ENCODE assay signal across 9 mouse cellular contexts in the genomic region with DNA sequence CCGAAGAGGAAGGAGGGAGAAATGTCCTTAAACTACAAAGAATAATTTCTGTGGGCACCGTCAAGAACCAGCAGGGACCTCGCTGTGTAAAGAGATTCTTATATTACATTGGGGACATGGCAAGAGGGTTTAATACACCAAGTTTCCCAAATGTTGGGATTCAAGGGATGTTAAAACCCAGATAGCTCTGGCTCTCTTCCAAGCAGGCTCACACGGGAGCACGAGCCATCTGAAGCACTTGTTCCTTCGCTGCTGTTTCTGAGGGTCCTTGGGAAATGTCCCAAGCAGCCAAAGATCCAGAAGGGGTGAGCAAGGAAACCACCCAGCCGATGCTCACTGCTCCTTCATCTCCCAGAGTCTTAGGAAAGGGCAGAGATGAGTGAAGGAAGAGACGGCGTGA.
DNase-seq lines count a peak whose midpoint lies in the region; ATAC-seq and TF ChIP-seq lines count a peak whose summit lies in the region.
"Had no signal": no experiment of that assay in that cellular context is flagged by ENCODE, and none has a peak within 500 bp of the region (broad histone marks: within the 10 kb centered on the region; RNA-seq: fewer than 3 reads in every experiment).

No protein-coding gene starts in this region.

- no peak for DNase-seq in heart, postnatal 36 days
- no peak for DNase-seq in limb, embryonic 10.5 days (ENCODE audit: low spot score)
- peak; percentile 31 for DNase-seq in midbrain, postnatal 0 days (ENCODE audit: low spot score)
- no peak for DNase-seq in urinary bladder, postnatal 4 days (ENCODE audit: low spot score in 2 of 2)
- DNase-seq: gastrocnemius, postnatal 36 days had no signal

- H3K27me3 ChIP-seq in heart, embryonic 16.5 days (ENCODE audit: control insufficient read depth, insufficient read depth, low read length): no peaks in the 10 kb centered on the region
- 0 out of 2 replicates have a peak, but pooled peaks cover 3% of the 10 kb centered on the region for H3K27me3 ChIP-seq in limb, embryonic 13.5 days
- H3K27me3 ChIP-seq in limb, embryonic 10.5 days (ENCODE audit: low read depth, poor library complexity, severe bottlenecking): 0 out of 2 replicates have a peak, but pooled peaks cover 5% of the 10 kb centered on the region
- peaks cover 29% of the 10 kb centered on the region for H3K27me3 ChIP-seq in forebrain, embryonic 12.5 days
- no peaks in the 10 kb centered on the region for H3K27me3 ChIP-seq in midbrain, postnatal 0 days (ENCODE audit: insufficient read depth, low read length)
- H3K27me3 ChIP-seq: CH12.LX had no signal

- H3K4me2 ChIP-seq in heart, embryonic 16.5 days (ENCODE audit: low read depth, low read length): no peak overlapping the region
- peak overlapping the region; percentile 27; the same call in 1 of the 2 replicates for H3K4me2 ChIP-seq in limb, embryonic 13.5 days (replicated peaks)
- peak overlapping the region; percentile 36; the same call in 1 of the 2 replicates for H3K4me2 ChIP-seq in forebrain, embryonic 12.5 days
- H3K4me2 ChIP-seq in midbrain, postnatal 0 days (ENCODE audit: low read depth, low read length, poor library complexity, severe bottlenecking): peak overlapping the region; percentile 23; the same call in 1 of the 2 replicates

- no peaks in the 10 kb centered on the region for H3K9me3 ChIP-seq in heart, embryonic 16.5 days (replicated peaks; ENCODE audit: control insufficient read depth, low read length)
- no peaks in the 10 kb centered on the region for H3K9me3 ChIP-seq in limb, embryonic 13.5 days
- H3K9me3 ChIP-seq in limb, embryonic 10.5 days (replicated peaks): no peaks in the 10 kb centered on the region
- H3K9me3 ChIP-seq in forebrain, embryonic 12.5 days: no peaks in the 10 kb centered on the region
- H3K9me3 ChIP-seq in midbrain, postnatal 0 days (ENCODE audit: low read length): no peaks in the 10 kb centered on the region

- 66% methylated on average over 9 of the region's 9 CpGs for WGBS in heart, embryonic 16.5 days
- 60% methylated on average over 9 of the region's 9 CpGs for WGBS in limb, embryonic 13.5 days
- WGBS in limb, embryonic 10.5 days: 89% methylated on average over 9 of the region's 9 CpGs
- WGBS in forebrain, embryonic 12.5 days: 74% methylated on average over 9 of the region's 9 CpGs
- 58% methylated on average over 9 of the region's 9 CpGs for WGBS in midbrain, postnatal 0 days

- intact Hi-C loops in heart, postnatal 36 days (cut with DNase I): loop anchor here (5.0 kb wide), 1 partner anchor 256 kb away; no protein-coding TSS in a partner anchor

- ATAC-seq in heart, embryonic 16.5 days (replicated peaks; ENCODE audit: extremely low read depth, insufficient read depth, low FRiP score): no peak
- ATAC-seq in limb, embryonic 13.5 days (ENCODE audit: low FRiP score, low read depth): no peak
- ATAC-seq in forebrain, embryonic 12.5 days (ENCODE audit: low FRiP score): no peak
- ATAC-seq in midbrain, postnatal 0 days (ENCODE audit: low FRiP score): no peak

- peak overlapping the region; percentile 37; the same call in 1 of the 2 replicates for H3K27ac ChIP-seq in heart, embryonic 16.5 days (ENCODE audit: low read length)
- H3K27ac ChIP-seq in limb, embryonic 13.5 days: no peak overlapping the region
- no peak overlapping the region for H3K27ac ChIP-seq in limb, embryonic 10.5 days
- H3K27ac ChIP-seq in forebrain, embryonic 12.5 days: no peak overlapping the region
- no peak overlapping the region for H3K27ac ChIP-seq in midbrain, postnatal 0 days (ENCODE audit: low read depth, low read length)

- no peak overlapping the region for H3K9ac ChIP-seq in heart, embryonic 16.5 days (ENCODE audit: low read length)
- no peak overlapping the region for H3K9ac ChIP-seq in limb, embryonic 13.5 days
- no peak overlapping the region for H3K9ac ChIP-seq in forebrain, embryonic 12.5 days
- no peak overlapping the region for H3K9ac ChIP-seq in midbrain, postnatal 0 days (replicated peaks; ENCODE audit: low read length, poor library complexity, severe bottlenecking)

- no peak overlapping the region for H3K4me3 ChIP-seq in heart, embryonic 16.5 days (ENCODE audit: low read length)
- no peak overlapping the region for H3K4me3 ChIP-seq in limb, embryonic 13.5 days
- H3K4me3 ChIP-seq in limb, embryonic 10.5 days: no peak overlapping the region
- no peak overlapping the region for H3K4me3 ChIP-seq in forebrain, embryonic 12.5 days (replicated peaks)
- no peak overlapping the region for H3K4me3 ChIP-seq in midbrain, postnatal 0 days (ENCODE audit: low read depth, low read length)

- TF ChIP-seq CTCF in midbrain, postnatal 0 days (IDR thresholded peaks at IDR 0.05): no peak

- no peaks in the 10 kb centered on the region for H3K36me3 ChIP-seq in heart, embryonic 16.5 days (ENCODE audit: control insufficient read depth, insufficient read depth)
- H3K36me3 ChIP-seq in limb, embryonic 13.5 days: no peaks in the 10 kb centered on the region
- H3K36me3 ChIP-seq in limb, embryonic 10.5 days: no peaks in the 10 kb centered on the region
- H3K36me3 ChIP-seq in forebrain, embryonic 12.5 days (replicated peaks): no peaks in the 10 kb centered on the region
- no peaks in the 10 kb centered on the region for H3K36me3 ChIP-seq in midbrain, postnatal 0 days (ENCODE audit: insufficient read depth, low read length)

- peaks cover 45% of the 10 kb centered on the region for H3K4me1 ChIP-seq in heart, embryonic 16.5 days (ENCODE audit: control insufficient read depth, insufficient read depth, low read length)
- peaks cover 23% of the 10 kb centered on the region for H3K4me1 ChIP-seq in limb, embryonic 13.5 days
- H3K4me1 ChIP-seq in limb, embryonic 10.5 days: peaks cover 6% of the 10 kb centered on the region; the same call in 1 of the 2 replicates
- H3K4me1 ChIP-seq in forebrain, embryonic 12.5 days: peaks cover 24% of the 10 kb centered on the region
- H3K4me1 ChIP-seq in midbrain, postnatal 0 days (ENCODE audit: insufficient read depth, low read length): peaks cover 6% of the 10 kb centered on the region; the same call in 1 of the 2 replicates
